ENCODE assay signal across 7 mouse cellular contexts in the genomic region with DNA sequence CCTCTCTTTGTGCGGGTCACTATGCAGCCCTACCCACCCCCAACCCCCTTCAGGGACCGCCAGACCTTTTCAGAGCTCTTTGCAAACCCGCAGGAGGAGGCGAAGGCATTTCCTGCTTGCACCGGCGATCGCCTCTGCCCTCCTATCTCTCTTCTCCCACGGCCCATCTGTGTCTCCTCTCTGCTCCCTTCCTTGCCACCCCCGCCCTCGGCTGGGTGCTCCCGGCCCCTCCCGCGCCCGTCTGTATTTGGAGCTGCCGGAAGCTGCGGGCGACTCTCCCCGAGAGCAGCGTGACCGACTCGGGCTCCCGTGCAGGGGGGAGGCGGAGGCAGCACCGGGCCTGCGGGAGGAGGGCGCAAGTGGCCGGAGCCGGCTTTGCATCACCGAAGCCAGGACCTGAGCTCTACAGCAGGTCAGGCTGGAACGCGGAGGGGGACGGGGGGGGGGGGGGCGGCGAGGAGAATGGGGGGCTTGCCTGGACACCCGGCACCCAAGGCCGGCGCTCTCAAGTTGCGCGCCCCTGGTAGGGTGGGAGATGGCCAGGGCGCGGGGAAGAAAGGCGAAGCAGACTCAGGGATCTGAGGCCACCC. TPM values are rescaled to one million over a fixed set of nuclear protein-coding genes. Genes with fewer than 3 reads are reported as not detected.
DNase-seq lines count a peak whose midpoint lies in the region; ATAC-seq and TF ChIP-seq lines count a peak whose summit lies in the region.

A gene (plus strand): TSS at position 49 of the 590 bp plus-strand sequence.

- H3K9me3 ChIP-seq in embryonic facial prominence, embryonic 15.5 days (replicated peaks), result no peaks in the 10 kb centered on the region
- H3K9me3 ChIP-seq in heart, embryonic 11.5 days (replicated peaks; ENCODE audit: control insufficient read depth, low read length), result no peaks in the 10 kb centered on the region
- H3K9me3 ChIP-seq in kidney, postnatal 0 days (replicated peaks; ENCODE audit: low read length), result no peaks in the 10 kb centered on the region

- H3K36me3 ChIP-seq in embryonic facial prominence, embryonic 15.5 days, result no peaks in the 10 kb centered on the region
- no peaks in the 10 kb centered on the region for H3K36me3 ChIP-seq in heart, embryonic 11.5 days (ENCODE audit: control insufficient read depth, insufficient read depth, low read length)
- no peaks in the 10 kb centered on the region for H3K36me3 ChIP-seq in kidney, postnatal 0 days (ENCODE audit: insufficient read depth, low read length)
- no peaks in the 10 kb centered on the region for H3K36me3 ChIP-seq in liver, adult 2 months (ENCODE audit: control insufficient read depth, insufficient read depth, low read length)
- H3K36me3 ChIP-seq in myocyte (ENCODE audit: control insufficient read depth, insufficient read depth), result no peaks in the 10 kb centered on the region

- DNase-seq in kidney, postnatal 0 days (ENCODE audit: low spot score), result peak; percentile 77
- no peak for DNase-seq in liver, adult 2 months (ENCODE audit: extremely low read depth, low read depth, low spot score)
- peak; percentile 47 to 55 for DNase-seq in spleen, postnatal 36 days (ENCODE audit: low spot score in 2 of 2)

- peak within 1 kb of the TSS; percentile 40; the same call in 1 of the 2 replicates for H3K27ac ChIP-seq in brown adipose tissue, adult 24 weeks (replicated peaks; ENCODE audit: low read depth, low read length)
- H3K27ac ChIP-seq in embryonic facial prominence, embryonic 15.5 days (replicated peaks), result 0 out of 2 replicates have a peak within 1 kb of the TSS, but pooled peaks have one; percentile 28
- peak within 1 kb of the TSS; percentile 97 for H3K27ac ChIP-seq in heart, embryonic 11.5 days (ENCODE audit: low read depth, low read length)
- no peak within 1 kb of the TSS for H3K27ac ChIP-seq in kidney, postnatal 0 days
- H3K27ac ChIP-seq in liver, adult 2 months (replicated peaks; ENCODE audit: insufficient read depth, low read depth, low read length), result no peak within 1 kb of the TSS

- H3K9ac ChIP-seq in embryonic facial prominence, embryonic 15.5 days, result peak within 1 kb of the TSS; percentile 39
- peak within 1 kb of the TSS; percentile 80 for H3K9ac ChIP-seq in heart, embryonic 11.5 days (ENCODE audit: low read depth, low read length)
- H3K9ac ChIP-seq in kidney, postnatal 0 days (ENCODE audit: low read depth, low read length), result peak within 1 kb of the TSS; percentile 39; the same call in 1 of the 2 replicates
- no peak within 1 kb of the TSS for H3K9ac ChIP-seq in liver, adult 2 months (ENCODE audit: low read depth, low read length)

- peak; percentile 79 for ATAC-seq in embryonic facial prominence, embryonic 15.5 days (ENCODE audit: insufficient number of reproducible peaks, low FRiP score, low TSS enrichment, low read depth)
- ATAC-seq in heart, embryonic 11.5 days (replicated peaks; ENCODE audit: insufficient number of reproducible peaks, low FRiP score, low TSS enrichment), result peak; percentile 77
- ATAC-seq in kidney, postnatal 0 days (replicated peaks; ENCODE audit: low FRiP score, low read depth), result peak; percentile 76

- peak within 1 kb of the TSS; percentile 48 for H3K4me3 ChIP-seq in brown adipose tissue, adult 24 weeks (ENCODE audit: insufficient read depth, low read depth, low read length)
- peak within 1 kb of the TSS; percentile 55 for H3K4me3 ChIP-seq in embryonic facial prominence, embryonic 15.5 days (replicated peaks)
- peak within 1 kb of the TSS; percentile 70 for H3K4me3 ChIP-seq in heart, embryonic 11.5 days (ENCODE audit: low read depth, low read length)
- peak within 1 kb of the TSS; percentile 36 for H3K4me3 ChIP-seq in kidney, postnatal 0 days (replicated peaks; ENCODE audit: low read depth, low read length)
- H3K4me3 ChIP-seq in liver, adult 2 months (ENCODE audit: insufficient read depth, low read depth, low read length), result peak within 1 kb of the TSS; percentile 28; the same call in 1 of the 2 replicates
- H3K4me3 ChIP-seq in myocyte, result peak within 1 kb of the TSS; percentile 21

- 0% methylated on average over 39 of the region's 42 CpGs for WGBS in embryonic facial prominence, embryonic 15.5 days
- 0% methylated on average over 36 of the region's 42 CpGs for WGBS in heart, embryonic 11.5 days (ENCODE audit: insufficient replicate concordance)
- under 1% methylated on average over 36 of the region's 42 CpGs for WGBS in kidney, postnatal 0 days
- 4% methylated on average over 42 of the region's 42 CpGs for WGBS in liver, adult 2 months

- no peaks in the 10 kb centered on the region for H3K4me1 ChIP-seq in brown adipose tissue, adult 24 weeks (ENCODE audit: control insufficient read depth, insufficient read depth, insufficient read length, low read length)
- 0 out of 2 replicates have a peak, but pooled peaks cover 9% of the 10 kb centered on the region for H3K4me1 ChIP-seq in embryonic facial prominence, embryonic 15.5 days
- peaks cover 2% of the 10 kb centered on the region; the same call in 1 of the 2 replicates for H3K4me1 ChIP-seq in heart, embryonic 11.5 days (ENCODE audit: control insufficient read depth, insufficient read depth, low read length)
- H3K4me1 ChIP-seq in kidney, postnatal 0 days (replicated peaks; ENCODE audit: insufficient read depth, low read length), result no peaks in the 10 kb centered on the region
- no peaks in the 10 kb centered on the region for H3K4me1 ChIP-seq in liver, adult 2 months (ENCODE audit: control insufficient read depth, insufficient read depth, low read length)

- no peak for TF ChIP-seq CTCF in kidney, postnatal 0 days (IDR thresholded peaks at IDR 0.05; ENCODE audit: low read depth)
- no peak for TF ChIP-seq CTCF in liver, adult 2 months (IDR thresholded peaks at IDR 0.05; ENCODE audit: low read depth, low read length)

- H3ac ChIP-seq in myocyte (ENCODE audit: control insufficient read depth, insufficient read length), result no peak within 1 kb of the TSS

- no peaks in the 10 kb centered on the region for H3K79me2 ChIP-seq in liver, adult 2 months (ENCODE audit: control insufficient read depth, insufficient read depth, low read length)
- no peaks in the 10 kb centered on the region for H3K79me2 ChIP-seq in myocyte (ENCODE audit: control insufficient read depth, insufficient read depth)

- peaks cover 3% of the 10 kb centered on the region; the same call in 1 of the 2 replicates for H3K27me3 ChIP-seq in embryonic facial prominence, embryonic 15.5 days
- no peaks in the 10 kb centered on the region for H3K27me3 ChIP-seq in heart, embryonic 11.5 days (ENCODE audit: control insufficient read depth, insufficient read depth, low read length)
- H3K27me3 ChIP-seq in kidney, postnatal 0 days (ENCODE audit: insufficient read depth, low read length), result no peaks in the 10 kb centered on the region
- peaks cover 10% of the 10 kb centered on the region; the same call in 1 of the 2 replicates for H3K27me3 ChIP-seq in liver, adult 2 months (ENCODE audit: control insufficient read depth, insufficient read depth, low read length)
- H3K27me3 ChIP-seq in myocyte (ENCODE audit: control insufficient read depth, insufficient read depth, insufficient read length), result no peaks in the 10 kb centered on the region

- H3K4me2 ChIP-seq in embryonic facial prominence, embryonic 15.5 days (replicated peaks), result peak within 1 kb of the TSS; percentile 95
- peak within 1 kb of the TSS; percentile 71 for H3K4me2 ChIP-seq in heart, embryonic 11.5 days
- peak within 1 kb of the TSS; percentile 77 for H3K4me2 ChIP-seq in kidney, postnatal 0 days (ENCODE audit: low read length)
- peak within 1 kb of the TSS; percentile 40 for H3K4me2 ChIP-seq in myocyte (ENCODE audit: low read depth)

- TF ChIP-seq POLR2A in liver, adult 2 months (IDR thresholded peaks at IDR 0.05; ENCODE audit: extremely low read depth, insufficient read depth, low read length), result no peak
- TF ChIP-seq POLR2A in myocyte (IDR thresholded peaks at IDR 0.05; ENCODE audit: insufficient read length, low read depth), result no peak

TF ChIP-seq in myocyte, 11 proteins besides CTCF, POLR2A, EP300 and RAD21:
- TF ChIP-seq CEBPB (IDR thresholded peaks at IDR 0.05; ENCODE audit: insufficient read depth, poor library complexity, severe bottlenecking) (no peak), E2F4 (IDR thresholded peaks at IDR 0.05; ENCODE audit: insufficient read depth) (no peak), USF1 (IDR thresholded peaks at IDR 0.05; ENCODE audit: low read depth) (no peak), MYOG (IDR thresholded peaks at IDR 0.05; ENCODE audit: control insufficient read depth in 1 of 3, insufficient read depth in 1 of 3, insufficient read length in 2 of 3, low read depth in 2 of 3) (no peak), SRF (IDR thresholded peaks at IDR 0.05; ENCODE audit: control insufficient read depth, insufficient read length, low read depth) (no peak), MYOD1 (IDR thresholded peaks at IDR 0.05; ENCODE audit: control insufficient read depth in 1 of 3, insufficient read length in 2 of 3, low read depth in 2 of 3) (no peak)

RNA-seq across cellular contexts. Expression of the gene that starts here (rescaled TPM):
- 2.2 and 4.9 TPM in 2 replicates for polyA plus RNA-seq in brown adipose tissue, adult 24 weeks (2012; ENCODE audit: insufficient read depth, insufficient read length, missing spikeins)
- 20.1 and 27.3 TPM in 2 replicates for polyA plus RNA-seq in embryonic facial prominence, embryonic 15.5 days (2015; fragmentation: Nextera tagmentation; extraction: Ambion mirVana)
- polyA plus RNA-seq in heart, embryonic 11.5 days (2014; fragmentation: Nextera tagmentation; extraction: Ambion mirVana), result 122 and 141 TPM in 2 replicates
- 3.6 and 4.4 TPM in 2 replicates for polyA plus RNA-seq in kidney, postnatal 0 days (2015; fragmentation: Nextera tagmentation; extraction: Ambion mirVana)
- total RNA-seq in liver, adult 2 months (2014; rRNA removed), result 0.09 and 0.13 TPM in 2 replicates
- polyA plus RNA-seq in liver, adult 2 months (2012; rRNA removed), result 0.63 TPM in 1 of 2 replicates, not detected in the other
- polyA plus RNA-seq in myocyte (2012; fragmentation: generic; extraction: Trizol), result 47.4 TPM

Comparison
In these comparisons a context has a peak if more than half of its experiments do, and no peak if none do; other contexts are left out.
1. H3K27ac ChIP-seq: peak in brown adipose tissue, adult 24 weeks (single experiment), embryonic facial prominence, embryonic 15.5 days (single experiment) and heart, embryonic 11.5 days (single experiment); none in kidney, postnatal 0 days (single experiment) and liver, adult 2 months (single experiment).
2. H3K4me2 ChIP-seq: peak in every context shown above with its lines; median percentile 95 in embryonic facial prominence, embryonic 15.5 days; 77 in kidney, postnatal 0 days; 71 in heart, embryonic 11.5 days; 40 in myocyte.
3. Peak in every context shown above with its lines, with median percentiles within 50 percentile points of each other: H3K4me3 ChIP-seq and ATAC-seq.